Mouse (Mus musculus) olfactory bulb, adult 2 months (tissue): ENCODE data around the gene Xxylt1. TPM values are rescaled to one million over a fixed set of nuclear protein-coding genes. Genes with fewer than 3 reads are reported as not detected.

Experiments used
- H3K27ac ChIP-seq: fragments of 200-500 bp; 2 replicates; pipeline ENCODE4 v1.5.1; 2012; ENCODE audit warnings: low read depth, low read length; ENCODE audit not compliant: insufficient read depth
- H3K4me1 ChIP-seq: fragments of 200-500 bp; 2 replicates; pipeline ENCODE4 v1.6.1; 2012; ENCODE audit warnings: low read length; ENCODE audit not compliant: control insufficient read depth, insufficient read depth
- H3K4me3 ChIP-seq: fragments of 200-500 bp; 2 replicates; pipeline ENCODE4 v1.5.1; 2012; ENCODE audit warnings: mild to moderate bottlenecking, low read depth, low read length, moderate library complexity; ENCODE audit not compliant: insufficient read depth
- CTCF ChIP-seq: fragments of 200-500 bp; IDR thresholded peaks from 2 replicates; pipeline ENCODE4 v1.5.1; 2012; ENCODE audit warnings: low read depth, mild to moderate bottlenecking, low read length, moderate library complexity; ENCODE audit not compliant: insufficient read depth
- POLR2A ChIP-seq: fragments of 200-500 bp; IDR thresholded peaks from 2 replicates; pipeline ENCODE4 v1.6.1; 2012; ENCODE audit warnings: mild to moderate bottlenecking, low read depth, low read length, moderate library complexity; ENCODE audit not compliant: insufficient read depth
- WGBS: fragments of 180-500 bp; shearing (Covaris S2); methylation state at CpG from one replicate; pipeline ENCODE4 v1.1.7; 2018; 5-methylcytosine and 5-hydroxymethylcytosine counted together
- polyA plus RNA-seq: library from polyadenylated mRNA; stranded (reverse); fragments of >200 nt; gene quantifications from 2 replicates; pipeline ENCODE4 v1.2.4, GENCODE M21; 2012; ENCODE audit warnings: low replicate concordance; ENCODE audit not compliant: missing spikeins, insufficient read depth, insufficient read length

Xxylt1 gene
- polyA plus RNA-seq, 1 experiment: not detected

GRCm38 (mm10) chr16:31050701-31051100 lies 30.5 kb downstream of the Xxylt1 start:
- WGBS: 90% methylated on average over 7 of the region's 7 CpGs
- no peak for TF ChIP-seq CTCF
- TF ChIP-seq POLR2A: no peak
- no peak overlapping the region for H3K4me3 ChIP-seq
- H3K4me1 ChIP-seq: peaks cover 12% of the 10 kb centered on the region
- H3K27ac ChIP-seq: no peak overlapping the region

- H3K4me3 ChIP-seq: no peak overlapping the region
- H3K4me1 ChIP-seq: peaks cover 13% of the 10 kb centered on the region
- TF ChIP-seq CTCF (no peak), POLR2A (no peak)
- 89% methylated on average over 6 of the region's 6 CpGs for WGBS
- no peak overlapping the region for H3K27ac ChIP-seq
Observed at GRCm38 (mm10) chr16:31048194-31048593, 33.0 kb downstream of the Xxylt1 start.

- Histone ChIP-seq H3K4me1 (peaks cover 16% of the 10 kb centered on the region), H3K4me3 (no peak overlapping the region), H3K27ac (no peak overlapping the region)
- TF ChIP-seq POLR2A (no peak), CTCF (no peak)
- WGBS: 86% methylated on average over 10 of the region's 10 CpGs
Observed at GRCm38 (mm10) chr16:31047186-31047898, 33.9 kb downstream of the Xxylt1 start.

GRCm38 (mm10) chr16:31046217-31046659 lies 35.0 kb downstream of the Xxylt1 start:
- H3K27ac ChIP-seq: peak overlapping the region; percentile 74
- H3K4me1 ChIP-seq: peaks cover 16% of the 10 kb centered on the region

GRCm38 (mm10) chr16:31045211-31045610 lies 36.0 kb downstream of the Xxylt1 start:
- WGBS: 82% methylated on average over 5 of the region's 5 CpGs
- TF ChIP-seq POLR2A (no peak), CTCF (no peak)
- no peak overlapping the region for H3K4me3 ChIP-seq
- no peak overlapping the region for H3K27ac ChIP-seq
- H3K4me1 ChIP-seq: peaks cover 16% of the 10 kb centered on the region

More at GRCm38 (mm10) chr16:31046217-31046659, 35.0 kb downstream of the Xxylt1 start:
- WGBS: 24% methylated on average over 14 of the region's 14 CpGs
- H3K4me3 ChIP-seq: no peak overlapping the region
- TF ChIP-seq CTCF (no peak), POLR2A (no peak)

- 89% methylated on average over 5 of the region's 5 CpGs for WGBS
- TF ChIP-seq POLR2A (no peak), CTCF (no peak)
- Histone ChIP-seq H3K4me1 (peaks cover 16% of the 10 kb centered on the region), H3K27ac (no peak overlapping the region), H3K4me3 (no peak overlapping the region)
Observed at GRCm38 (mm10) chr16:31043136-31043535, 38.1 kb downstream of the Xxylt1 start.

- TF ChIP-seq POLR2A (no peak), CTCF (no peak)
- 99% methylated on average over 2 of the region's 2 CpGs for WGBS
- Histone ChIP-seq H3K4me1 (peaks cover 10% of the 10 kb centered on the region), H3K4me3 (no peak overlapping the region), H3K27ac (no peak overlapping the region)
Observed at GRCm38 (mm10) chr16:31041566-31041965, 39.7 kb downstream of the Xxylt1 start.

GRCm38 (mm10) chr16:31039803-31040459 lies 41.3 kb downstream of the Xxylt1 start:
- H3K27ac ChIP-seq: no peak overlapping the region
- TF ChIP-seq CTCF (no peak), POLR2A (no peak)
- 65% methylated on average over 9 of the region's 9 CpGs for whole genome bisulfite sequencing

GRCm38 (mm10) chr16:31037431-31037830 lies 43.8 kb downstream of the Xxylt1 start:
- 75% methylated on average over 1 of the region's 1 CpGs for WGBS
- TF ChIP-seq CTCF: no peak
- no peak for TF ChIP-seq POLR2A
- Histone ChIP-seq H3K27ac (no peak overlapping the region), H3K4me3 (no peak overlapping the region), H3K4me1 (peaks cover 5% of the 10 kb centered on the region; the same call in 1 of the 2 replicates)

More at GRCm38 (mm10) chr16:31039803-31040459, 41.3 kb downstream of the Xxylt1 start:
- Histone ChIP-seq H3K4me3 (no peak overlapping the region), H3K4me1 (0 out of 2 replicates have a peak, but pooled peaks cover 7% of the 10 kb centered on the region)
